Comparison of ENCODE assay signal across 13 mouse cellular contexts in genomic region chr7:133313115-133313514, GRCm38 (mm10).
DNase-seq lines count a peak whose midpoint lies in the region; ATAC-seq and TF ChIP-seq lines count a peak whose summit lies in the region.
"Had no signal": no experiment of that assay in that cellular context is flagged by ENCODE, and none has a peak within 500 bp of the region (broad histone marks: within the 10 kb centered on the region; RNA-seq: fewer than 3 reads in every experiment).

No protein-coding gene starts in this region.

- no peaks in the 10 kb centered on the region for H3K27me3 ChIP-seq in forebrain, postnatal 0 days (ENCODE audit: insufficient read depth, low read length)
- no peaks in the 10 kb centered on the region for H3K27me3 ChIP-seq in forebrain, embryonic 12.5 days
- no peaks in the 10 kb centered on the region; the same call in 1 of the 2 replicates for H3K27me3 ChIP-seq in midbrain, postnatal 0 days (ENCODE audit: insufficient read depth, low read length)
- H3K27me3 ChIP-seq in kidney, embryonic 14.5 days (ENCODE audit: control insufficient read depth, insufficient read depth, low read length) = no peaks in the 10 kb centered on the region
- H3K27me3 ChIP-seq: liver, embryonic 15.5 days had no signal

- H3K9ac ChIP-seq in forebrain, postnatal 0 days = no peak overlapping the region
- H3K9ac ChIP-seq in forebrain, embryonic 12.5 days = no peak overlapping the region
- H3K9ac ChIP-seq in midbrain, postnatal 0 days (replicated peaks; ENCODE audit: low read length, poor library complexity, severe bottlenecking) = no peak overlapping the region
- no peak overlapping the region for H3K9ac ChIP-seq in kidney, embryonic 14.5 days (ENCODE audit: low read depth, low read length)
- H3K9ac ChIP-seq: liver, embryonic 15.5 days had no signal

- no peak for ATAC-seq in forebrain, postnatal 0 days
- no peak for ATAC-seq in forebrain, embryonic 12.5 days (ENCODE audit: low FRiP score)
- ATAC-seq in midbrain, postnatal 0 days (ENCODE audit: low FRiP score) = no peak
- ATAC-seq in kidney, embryonic 14.5 days (ENCODE audit: low FRiP score, low TSS enrichment) = no peak
- ATAC-seq: intestine, embryonic 16.5 days had no signal

- no peak overlapping the region for H3K4me2 ChIP-seq in forebrain, postnatal 0 days (ENCODE audit: low read depth)
- H3K4me2 ChIP-seq in forebrain, embryonic 12.5 days = no peak overlapping the region
- H3K4me2 ChIP-seq in midbrain, postnatal 0 days (ENCODE audit: low read depth, low read length, poor library complexity, severe bottlenecking) = no peak overlapping the region
- no peak overlapping the region for H3K4me2 ChIP-seq in kidney, embryonic 14.5 days (replicated peaks; ENCODE audit: low read depth, low read length)
- H3K4me2 ChIP-seq: liver, embryonic 15.5 days had no signal

- 23% methylated on average over 5 of the region's 5 CpGs for WGBS in forebrain, postnatal 0 days
- WGBS in forebrain, embryonic 12.5 days = 27% methylated on average over 5 of the region's 5 CpGs
- WGBS in midbrain, postnatal 0 days = 18% methylated on average over 5 of the region's 5 CpGs
- 37% methylated on average over 5 of the region's 5 CpGs for WGBS in kidney, embryonic 14.5 days

- no peaks in the 10 kb centered on the region for H3K36me3 ChIP-seq in forebrain, postnatal 0 days (ENCODE audit: insufficient read depth)
- no peaks in the 10 kb centered on the region for H3K36me3 ChIP-seq in forebrain, embryonic 12.5 days (replicated peaks)
- H3K36me3 ChIP-seq in midbrain, postnatal 0 days (ENCODE audit: insufficient read depth, low read length) = no peaks in the 10 kb centered on the region
- H3K36me3 ChIP-seq in kidney, embryonic 14.5 days (ENCODE audit: control insufficient read depth, insufficient read depth, low read length) = no peaks in the 10 kb centered on the region
- H3K36me3 ChIP-seq: limb, embryonic 10.5 days; liver, embryonic 15.5 days had no signal

- no peak for TF ChIP-seq CTCF in forebrain, postnatal 0 days (IDR thresholded peaks at IDR 0.05; ENCODE audit: low read depth)
- no peak for TF ChIP-seq CTCF in midbrain, postnatal 0 days (IDR thresholded peaks at IDR 0.05)

- no peak overlapping the region for H3K4me3 ChIP-seq in forebrain, postnatal 0 days (ENCODE audit: low read depth, low read length)
- no peak overlapping the region for H3K4me3 ChIP-seq in forebrain, embryonic 12.5 days (replicated peaks)
- H3K4me3 ChIP-seq in midbrain, postnatal 0 days (ENCODE audit: low read depth, low read length) = no peak overlapping the region
- H3K4me3 ChIP-seq in kidney, embryonic 14.5 days (ENCODE audit: low read length) = no peak overlapping the region
- H3K4me3 ChIP-seq: heart, adult 2 months; limb, embryonic 10.5 days; liver, embryonic 15.5 days had no signal

- no peak overlapping the region for H3K27ac ChIP-seq in forebrain, postnatal 0 days (ENCODE audit: low read depth, low read length)
- no peak overlapping the region for H3K27ac ChIP-seq in forebrain, embryonic 12.5 days
- no peak overlapping the region for H3K27ac ChIP-seq in midbrain, postnatal 0 days (ENCODE audit: low read depth, low read length)
- no peak overlapping the region for H3K27ac ChIP-seq in kidney, embryonic 14.5 days (ENCODE audit: low read depth, low read length)
- H3K27ac ChIP-seq: heart, adult 2 months; limb, embryonic 10.5 days; liver, embryonic 15.5 days had no signal

- DNase-seq in forebrain, postnatal 0 days = peak; percentile 32
- DNase-seq in ovary, postnatal 36 days (ENCODE audit: low spot score) = peak; percentile 12
- no peak for DNase-seq in ovary, postnatal 10 days (ENCODE audit: low spot score)
- DNase-seq in cerebellum, adult 8-10 months = peak; percentile 48
- peak; percentile 27 for DNase-seq in midbrain, postnatal 0 days (ENCODE audit: low spot score)
- DNase-seq in adrenal gland, postnatal 10 days = no peak
- DNase-seq: heart, adult 2 months; kidney, postnatal 25 days had no signal

- no peaks in the 10 kb centered on the region for H3K9me3 ChIP-seq in forebrain, postnatal 0 days (ENCODE audit: low read length)
- H3K9me3 ChIP-seq in forebrain, embryonic 12.5 days = no peaks in the 10 kb centered on the region
- H3K9me3 ChIP-seq in midbrain, postnatal 0 days (ENCODE audit: low read length) = no peaks in the 10 kb centered on the region
- H3K9me3 ChIP-seq in kidney, embryonic 14.5 days (ENCODE audit: control insufficient read depth, low read length) = peaks cover 4% of the 10 kb centered on the region; the same call in 1 of the 2 replicates
- H3K9me3 ChIP-seq: limb, embryonic 10.5 days; liver, embryonic 15.5 days had no signal

- H3K4me1 ChIP-seq in forebrain, postnatal 0 days (ENCODE audit: insufficient read depth) = 0 out of 2 replicates have a peak, but pooled peaks cover 2% of the 10 kb centered on the region
- H3K4me1 ChIP-seq in forebrain, embryonic 12.5 days = peaks cover 16% of the 10 kb centered on the region
- no peaks in the 10 kb centered on the region for H3K4me1 ChIP-seq in midbrain, postnatal 0 days (ENCODE audit: insufficient read depth, low read length)
- peaks cover 9% of the 10 kb centered on the region; the same call in 1 of the 2 replicates for H3K4me1 ChIP-seq in kidney, embryonic 14.5 days (ENCODE audit: control insufficient read depth, insufficient read depth, low read length)
- H3K4me1 ChIP-seq: liver, embryonic 15.5 days had no signal

Comparison
In these comparisons a context has a peak if more than half of its experiments do, and no peak if none do; other contexts are left out.
1. DNase-seq: peak in forebrain, postnatal 0 days (single experiment), ovary, postnatal 36 days (single experiment), cerebellum, adult 8-10 months (single experiment) and midbrain, postnatal 0 days (single experiment); none in ovary, postnatal 10 days (single experiment) and adrenal gland, postnatal 10 days (single experiment).